Comparison of ENCODE assay signal across 8 mouse cellular contexts in genomic region chr10:82860181-82860928, GRCm38 (mm10). TPM values are rescaled to one million over a fixed set of nuclear protein-coding genes. Genes with fewer than 3 reads are reported as not detected.
DNase-seq lines count a peak whose midpoint lies in the region; ATAC-seq and TF ChIP-seq lines count a peak whose summit lies in the region.

No protein-coding gene starts in this region.

- peak; percentile 75 for TF ChIP-seq POLR2A in myocyte (IDR thresholded peaks at IDR 0.05; ENCODE audit: insufficient read length, low read depth)

- H3K4me1 ChIP-seq in embryonic facial prominence, embryonic 13.5 days: peaks cover 34% of the 10 kb centered on the region
- peaks cover 51% of the 10 kb centered on the region for H3K4me1 ChIP-seq in liver, embryonic 12.5 days

- H3K79me3 ChIP-seq in C2C12 (ENCODE audit: low read depth): peaks cover 60% of the 10 kb centered on the region

- peak overlapping the region; percentile 96 for H3K27ac ChIP-seq in embryonic facial prominence, embryonic 13.5 days
- peak overlapping the region; percentile 88 for H3K27ac ChIP-seq in liver, embryonic 12.5 days

- no peak for TF ChIP-seq CTCF in C2C12 (IDR thresholded peaks at IDR 0.05; ENCODE audit: control insufficient read depth, insufficient read depth, insufficient read length)

- H3K9ac ChIP-seq in embryonic facial prominence, embryonic 13.5 days: peak overlapping the region; percentile 93
- H3K9ac ChIP-seq in liver, embryonic 12.5 days: peak overlapping the region; percentile 89

- H3K27me3 ChIP-seq in C2C12 (ENCODE audit: control insufficient read depth, insufficient read depth, insufficient read length) (no peaks in the 10 kb centered on the region), myocyte (ENCODE audit: control insufficient read depth, insufficient read depth, insufficient read length) (no peaks in the 10 kb centered on the region)
- no peaks in the 10 kb centered on the region for H3K27me3 ChIP-seq in embryonic facial prominence, embryonic 13.5 days
- no peaks in the 10 kb centered on the region for H3K27me3 ChIP-seq in liver, embryonic 12.5 days (replicated peaks)

- WGBS in embryonic facial prominence, embryonic 13.5 days: under 1% methylated on average over 48 of the region's 50 CpGs
- under 1% methylated on average over 50 of the region's 50 CpGs for WGBS in liver, embryonic 12.5 days (ENCODE audit: insufficient replicate concordance)

- H3ac ChIP-seq in C2C12 (ENCODE audit: control insufficient read depth, insufficient read length, low read depth): peak overlapping the region; percentile 96
- peak overlapping the region; percentile 64 for H3ac ChIP-seq in myocyte (ENCODE audit: control insufficient read depth, insufficient read length)

- peak overlapping the region; percentile 93 for H3K4me3 ChIP-seq in C2C12 (ENCODE audit: insufficient read depth, poor library complexity, severe bottlenecking)
- peak overlapping the region; percentile 79 for H3K4me3 ChIP-seq in embryonic facial prominence, embryonic 13.5 days
- H3K4me3 ChIP-seq in liver, embryonic 12.5 days: peak overlapping the region; percentile 70
- peak overlapping the region; percentile 54 for H3K4me3 ChIP-seq in myocyte

- no peaks in the 10 kb centered on the region for H3K9me3 ChIP-seq in embryonic facial prominence, embryonic 13.5 days
- H3K9me3 ChIP-seq in liver, embryonic 12.5 days (replicated peaks): no peaks in the 10 kb centered on the region

- H3K79me2 ChIP-seq in C2C12 (ENCODE audit: control insufficient read depth, insufficient read depth): peaks cover 64% of the 10 kb centered on the region
- H3K79me2 ChIP-seq in myocyte (ENCODE audit: control insufficient read depth, insufficient read depth): peaks cover 55% of the 10 kb centered on the region

- peaks cover 30% of the 10 kb centered on the region for H3K36me3 ChIP-seq in C2C12 (ENCODE audit: control insufficient read depth, insufficient read depth)
- H3K36me3 ChIP-seq in embryonic facial prominence, embryonic 13.5 days: peaks cover 14% of the 10 kb centered on the region
- peaks cover 34% of the 10 kb centered on the region for H3K36me3 ChIP-seq in liver, embryonic 12.5 days
- peaks cover 9% of the 10 kb centered on the region for H3K36me3 ChIP-seq in myocyte (ENCODE audit: control insufficient read depth, insufficient read depth)

- H3K4me2 ChIP-seq in embryonic facial prominence, embryonic 13.5 days: peak overlapping the region; percentile 77
- peak overlapping the region; percentile 76 for H3K4me2 ChIP-seq in liver, embryonic 12.5 days
- H3K4me2 ChIP-seq in myocyte (ENCODE audit: low read depth): peak overlapping the region; percentile 95

- DNase-seq in adrenal gland, postnatal 4 days (ENCODE audit: low spot score in 2 of 2): peak; percentile 36 to 60
- DNase-seq in heart, adult 9 months (ENCODE audit: low spot score in 2 of 2): peak; percentile 71 to 73
- peak; percentile 79 to 87 for DNase-seq in kidney, adult 8-10 months
- DNase-seq in spleen, postnatal 36 days (ENCODE audit: low spot score in 2 of 2): peak; percentile 73

- peak; percentile 48; the same call in 1 of the 2 replicates for ATAC-seq in embryonic facial prominence, embryonic 13.5 days (ENCODE audit: insufficient number of reproducible peaks, insufficient read depth, low FRiP score, low TSS enrichment, low read depth)
- ATAC-seq in liver, embryonic 12.5 days: peak; percentile 70

TF ChIP-seq in C2C12, 6 proteins besides CTCF, POLR2A, EP300 and RAD21:
- no peak for TF ChIP-seq USF1 (IDR thresholded peaks at IDR 0.05; ENCODE audit: low read depth)
- no peak for TF ChIP-seq MYOD1 (IDR thresholded peaks at IDR 0.05; ENCODE audit: control insufficient read depth, insufficient read length, low read depth)
- peak; percentile 89 for TF ChIP-seq MAX (IDR thresholded peaks at IDR 0.05)

TF ChIP-seq in myocyte, 11 proteins besides CTCF, POLR2A, EP300 and RAD21:
- TF ChIP-seq MAX (IDR thresholded peaks at IDR 0.05; ENCODE audit: low read depth) (no peak), USF1 (IDR thresholded peaks at IDR 0.05; ENCODE audit: low read depth) (no peak), CEBPB (IDR thresholded peaks at IDR 0.05; ENCODE audit: insufficient read depth, poor library complexity, severe bottlenecking) (no peak), MYOD1 (IDR thresholded peaks at IDR 0.05; ENCODE audit: control insufficient read depth in 1 of 3, insufficient read length in 2 of 3, low read depth in 2 of 3) (no peak), TCF3 (IDR thresholded peaks at IDR 0.05; ENCODE audit: insufficient read length, low read depth) (no peak), TCF12 (IDR thresholded peaks at IDR 0.05; ENCODE audit: insufficient read depth, poor library complexity, severe bottlenecking) (no peak), E2F4 (IDR thresholded peaks at IDR 0.05; ENCODE audit: insufficient read depth) (no peak), MYOG (IDR thresholded peaks at IDR 0.05; ENCODE audit: control insufficient read depth in 1 of 3, insufficient read depth in 1 of 3, insufficient read length in 2 of 3, low read depth in 2 of 3) (peak in 1 of 3 experiments; percentile 11), POLR2AphosphoS2 (IDR thresholded peaks at IDR 0.05; ENCODE audit: insufficient read length, low read depth) (peak; percentile 43), SRF (IDR thresholded peaks at IDR 0.05; ENCODE audit: control insufficient read depth, insufficient read length, low read depth) (no peak), REST (IDR thresholded peaks at IDR 0.05; ENCODE audit: insufficient read depth, insufficient read length) (no peak)

RNA-seq across cellular contexts. Expression of gene Eid3, which starts 6.1 kb away (rescaled TPM):
- 1.3 TPM for polyA plus RNA-seq in C2C12 (2012; fragmentation: generic; extraction: Trizol)
- 1 to 10 TPM; 4.1 to 5.8 TPM for total RNA-seq in adrenal gland, postnatal 4 days (2021)
- 0.33 and 0.67 TPM in 2 replicates for polyA plus RNA-seq in embryonic facial prominence, embryonic 13.5 days (2015; fragmentation: Nextera tagmentation; extraction: Ambion mirVana)
- polyA plus RNA-seq in liver, embryonic 12.5 days (2016; fragmentation: Nextera tagmentation; extraction: Ambion mirVana): 0.19 and 0.39 TPM in 2 replicates
- polyA plus RNA-seq in myocyte (2012; fragmentation: generic; extraction: Trizol): 0.43 TPM

RNA-seq across cellular contexts. Expression of gene Txnrd1, which starts 26.6 kb away (rescaled TPM):
- polyA plus RNA-seq in C2C12 (2012; fragmentation: generic; extraction: Trizol) (172 TPM), myocyte (2012; fragmentation: generic; extraction: Trizol) (77.0 TPM)
- total RNA-seq in adrenal gland, postnatal 4 days (2021): 100 to 1,000 TPM in 1 of 2 experiments, 10 to 100 TPM in 1; 93.9 to 109 TPM
- 99.4 and 99.8 TPM in 2 replicates for polyA plus RNA-seq in embryonic facial prominence, embryonic 13.5 days (2015; fragmentation: Nextera tagmentation; extraction: Ambion mirVana)
- 106 and 108 TPM in 2 replicates for polyA plus RNA-seq in liver, embryonic 12.5 days (2016; fragmentation: Nextera tagmentation; extraction: Ambion mirVana)

Comparison
In these comparisons a context has a peak if more than half of its experiments do, and no peak if none do; other contexts are left out.
1. Peak in every context shown above with its lines: DNase-seq, ATAC-seq, H3K4me3 ChIP-seq and H3K27ac ChIP-seq.